Mouse (Mus musculus) C2C12 (cell line): ENCODE measurements around the gene Lipt1. TPM values are rescaled to one million over a fixed set of nuclear protein-coding genes. Genes with fewer than 3 reads are reported as not detected.

ENCODE experiments used
- H3K27me3 ChIP-seq: one replicate; pipeline ENCODE4 v1.6.1; 2011; ENCODE audit not compliant: control insufficient read depth, insufficient read depth, insufficient read length
- H3K36me3 ChIP-seq: one replicate; pipeline ENCODE4 v1.6.1; 2011; ENCODE audit not compliant: control insufficient read depth, insufficient read depth
- H3K4me3 ChIP-seq: one replicate; pipeline ENCODE4 v1.5.1; 2011; ENCODE audit warnings: mild to moderate bottlenecking, control low read depth; ENCODE audit not compliant: poor library complexity, insufficient read depth, severe bottlenecking
- H3K79me2 ChIP-seq: one replicate; pipeline ENCODE4 v1.6.1; 2011; ENCODE audit not compliant: control insufficient read depth, insufficient read depth
- H3K79me3 ChIP-seq: one replicate; pipeline ENCODE4 v1.6.1; 2011; ENCODE audit warnings: low read depth, control low read depth
- H3ac ChIP-seq: one replicate; pipeline ENCODE3; 2011; ENCODE audit warnings: low read depth; ENCODE audit not compliant: control insufficient read depth, insufficient read length
- CEBPB ChIP-seq: IDR thresholded peaks from one replicate; pipeline ENCODE4 v1.6.1; 2011; ENCODE audit warnings: low read depth, mild to moderate bottlenecking, control low read depth, moderate library complexity
- CTCF ChIP-seq: IDR thresholded peaks from one replicate; pipeline ENCODE4 v1.5.1; 2011; ENCODE audit not compliant: control insufficient read depth, insufficient read depth, insufficient read length
- FOSL1 ChIP-seq: IDR thresholded peaks from one replicate; pipeline ENCODE4 v1.8.0; 2011; ENCODE audit warnings: mild to moderate bottlenecking, low read length; ENCODE audit not compliant: poor library complexity, insufficient read depth, severe bottlenecking
- MAX ChIP-seq: IDR thresholded peaks from one replicate; pipeline ENCODE4 v1.6.1; 2011; ENCODE audit warnings: mild to moderate bottlenecking, control low read depth
- MYOD1 ChIP-seq: IDR thresholded peaks from one replicate; pipeline ENCODE4 v1.6.1; 2011; ENCODE audit warnings: low read depth; ENCODE audit not compliant: control insufficient read depth, insufficient read length
- MYOG ChIP-seq: IDR thresholded peaks from one replicate; pipeline ENCODE4 v1.6.1; 2011; ENCODE audit not compliant: control insufficient read depth, insufficient read length; ENCODE audit errors: extremely low read depth
- USF1 ChIP-seq: IDR thresholded peaks from one replicate; pipeline ENCODE4 v1.6.1; 2011; ENCODE audit warnings: low read depth, mild to moderate bottlenecking, control low read depth, moderate library complexity
- polyA plus RNA-seq: library from polyadenylated mRNA; unstranded; fragments of >200 nt; fragmentation: generic; extraction: Trizol; gene quantifications from one replicate; pipeline ENCODE4 v1.2.1, GENCODE M21; 2012; ENCODE audit warnings: missing spikeins

Gene Lipt1
- polyA plus RNA-seq, 1 experiment: 5.8 TPM

GRCm38 (mm10) chr1:37903178-37903577, 31.6 kb downstream of the Lipt1 start:
- peaks cover 8% of the 10 kb centered on the region for H3K27me3 ChIP-seq
- no peaks in the 10 kb centered on the region for H3K79me3 ChIP-seq
- no peak overlapping the region for H3ac ChIP-seq
- no peak for TF ChIP-seq MAX
- no peak overlapping the region for H3K4me3 ChIP-seq
- no peaks in the 10 kb centered on the region for H3K79me2 ChIP-seq
- H3K36me3 ChIP-seq: peaks cover 21% of the 10 kb centered on the region

GRCm38 (mm10) chr1:37912751-37913150, 41.2 kb downstream of the Lipt1 start:
- no peaks in the 10 kb centered on the region for H3K79me2 ChIP-seq
- H3ac ChIP-seq: no peak overlapping the region
- H3K79me3 ChIP-seq: no peaks in the 10 kb centered on the region
- TF ChIP-seq MYOG: no peak
- TF ChIP-seq USF1: no peak
- no peak for TF ChIP-seq CEBPB
- TF ChIP-seq MYOD1: no peak
- H3K36me3 ChIP-seq: no peaks in the 10 kb centered on the region
- no peak overlapping the region for H3K4me3 ChIP-seq
- H3K27me3 ChIP-seq: peaks cover 26% of the 10 kb centered on the region

DNA sequence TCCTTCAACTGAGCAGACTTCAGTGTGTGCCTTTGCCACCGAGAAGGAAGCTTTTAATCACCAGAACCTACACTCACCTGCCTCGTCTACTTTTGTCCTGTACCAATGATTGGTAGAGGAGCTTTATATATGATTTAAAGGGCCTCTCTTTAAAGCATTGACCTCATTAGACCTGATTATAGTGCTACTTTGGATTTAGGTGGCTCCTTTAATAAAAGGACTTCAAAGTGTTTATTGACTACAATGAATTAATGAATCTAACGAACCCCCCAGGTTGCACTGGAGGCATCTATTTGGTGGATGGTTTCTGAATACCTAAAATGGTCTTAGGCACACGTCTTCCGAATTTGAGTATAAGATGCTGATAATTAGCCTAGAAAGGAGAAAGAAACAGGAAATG, 44.9 kb downstream of the Lipt1 start, which contains the start of gene Lyg2:
Gene Lyg2 (minus strand): TSS at position 101 of the 400 bp plus-strand sequence.
- Histone ChIP-seq H3K4me3 (no peak within 1 kb of the TSS), H3K27me3 (peaks cover 18% of the 10 kb centered on the region), H3ac (no peak within 1 kb of the TSS), H3K36me3 (no peaks in the 10 kb centered on the region), H3K79me2 (no peaks in the 10 kb centered on the region), H3K79me3 (no peaks in the 10 kb centered on the region)
- TF ChIP-seq MAX (no peak), CEBPB (no peak), MYOD1 (no peak), FOSL1 (no peak), USF1 (no peak), MYOG (no peak), CTCF (no peak)

- no peaks in the 10 kb centered on the region for H3K36me3 ChIP-seq
- no peak overlapping the region for H3K4me3 ChIP-seq
- no peaks in the 10 kb centered on the region for H3K79me2 ChIP-seq
- no peaks in the 10 kb centered on the region for H3K79me3 ChIP-seq
- no peak overlapping the region for H3ac ChIP-seq
- H3K27me3 ChIP-seq: peaks cover 24% of the 10 kb centered on the region
- TF ChIP-seq MAX: no peak
Measured at GRCm38 (mm10) chr1:37917666-37918065, 46.1 kb downstream of the Lipt1 start.

GRCm38 (mm10) chr1:37918096-37918495, 46.6 kb downstream of the Lipt1 start:
- Histone ChIP-seq H3K36me3 (no peaks in the 10 kb centered on the region), H3K79me2 (no peaks in the 10 kb centered on the region), H3K27me3 (peaks cover 22% of the 10 kb centered on the region), H3K4me3 (no peak overlapping the region), H3K79me3 (no peaks in the 10 kb centered on the region), H3ac (no peak overlapping the region)
- TF ChIP-seq CEBPB: no peak
- no peak for TF ChIP-seq MYOG
- TF ChIP-seq MAX: no peak
- no peak for TF ChIP-seq FOSL1
- TF ChIP-seq MYOD1: no peak
- TF ChIP-seq CTCF: no peak
- no peak for TF ChIP-seq USF1

DNA sequence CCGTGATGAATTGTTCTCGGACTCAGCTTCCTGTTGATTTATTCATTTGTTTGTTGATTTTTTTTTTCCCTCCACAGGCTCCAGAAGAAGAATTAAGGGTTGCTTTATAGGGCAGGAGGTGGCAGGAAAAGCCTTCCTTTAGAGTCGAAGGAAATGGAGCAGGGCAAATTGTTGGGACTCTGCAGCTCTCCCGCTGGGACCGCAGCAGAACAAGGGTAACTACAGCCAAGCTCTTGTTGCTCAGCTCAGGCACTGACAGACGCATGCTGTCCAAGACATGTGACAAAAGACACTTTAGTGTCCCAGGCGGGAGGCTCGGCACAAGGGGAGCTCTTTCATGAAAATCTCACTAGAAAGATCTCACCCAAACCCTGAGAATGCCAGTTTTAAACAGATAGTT, 51.0 kb downstream of the Lipt1 start:
- Histone ChIP-seq H3K36me3 (no peaks in the 10 kb centered on the region), H3K79me2 (no peaks in the 10 kb centered on the region), H3K79me3 (no peaks in the 10 kb centered on the region), H3ac (no peak overlapping the region), H3K4me3 (no peak overlapping the region), H3K27me3 (peaks cover 9% of the 10 kb centered on the region)
- no peak for TF ChIP-seq CTCF
- TF ChIP-seq FOSL1: no peak
- TF ChIP-seq MYOD1: no peak
- TF ChIP-seq CEBPB: no peak
- no peak for TF ChIP-seq MYOG
- no peak for TF ChIP-seq USF1
- no peak for TF ChIP-seq MAX

Other genes starting within 250 kb of the Lipt1 start
- not detected for gene 2010300C02Rik, start 151.7 kb upstream of the Lipt1 start, polyA plus RNA-seq
- 0.46 TPM for gene Tsga10, start 5.3 kb upstream of the Lipt1 start, polyA plus RNA-seq
- 6.6 TPM for gene Mitd1, start 18.7 kb downstream of the Lipt1 start, polyA plus RNA-seq
- gene Mrpl30, start 18.7 kb downstream of the Lipt1 start, polyA plus RNA-seq: 152 TPM
- not detected for gene Lyg2, start 44.8 kb downstream of the Lipt1 start, polyA plus RNA-seq
- gene Lyg1, start 86.0 kb downstream of the Lipt1 start, polyA plus RNA-seq: not detected
- gene Txndc9, start 126.2 kb downstream of the Lipt1 start, polyA plus RNA-seq: 41.1 TPM
- gene Eif5b, start 126.3 kb downstream of the Lipt1 start, polyA plus RNA-seq: 12.1 TPM